In the genomic region with DNA sequence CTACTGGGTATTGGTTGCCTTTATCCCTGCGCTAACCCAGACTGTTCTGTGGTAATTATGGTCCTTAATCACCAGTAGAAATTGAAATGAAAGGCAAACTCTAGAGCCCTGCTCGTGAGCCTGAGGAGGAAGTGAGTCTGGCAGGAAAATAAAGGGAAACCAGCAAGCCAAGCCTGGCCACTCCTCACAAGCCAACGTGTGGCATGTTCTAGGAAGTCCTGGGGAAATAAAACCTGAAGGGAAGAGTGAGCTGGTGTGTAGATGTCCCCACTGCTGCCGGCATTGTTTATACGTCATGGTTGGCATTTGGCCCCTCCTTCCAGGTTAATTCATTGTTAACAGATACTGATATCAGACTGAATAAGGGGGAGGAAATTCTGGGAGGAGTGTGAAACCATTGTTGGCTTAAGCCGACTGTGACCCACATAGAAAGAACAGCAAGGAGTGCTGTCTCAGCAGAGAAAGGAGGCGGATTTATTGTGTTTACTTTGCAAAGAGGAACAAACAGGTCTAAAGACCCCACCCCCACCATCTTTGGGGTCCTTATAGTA, we compare ENCODE assay signal across 15 mouse cellular contexts.
DNase-seq lines count a peak whose midpoint lies in the region; ATAC-seq lines count a peak whose summit lies in the region.
"Had no signal": no experiment of that assay in that cellular context is flagged by ENCODE, and none has a peak within 500 bp of the region (broad histone marks: within the 10 kb centered on the region; RNA-seq: fewer than 3 reads in every experiment).

No protein-coding gene starts in this region.

- H3K9me3 ChIP-seq in heart, embryonic 11.5 days (replicated peaks; ENCODE audit: control insufficient read depth, low read length) = no peaks in the 10 kb centered on the region
- H3K9me3 ChIP-seq in midbrain, embryonic 10.5 days (replicated peaks) = no peaks in the 10 kb centered on the region
- H3K9me3 ChIP-seq in midbrain, embryonic 14.5 days (ENCODE audit: control insufficient read depth, low read length) = no peaks in the 10 kb centered on the region
- H3K9me3 ChIP-seq in forebrain, embryonic 13.5 days (replicated peaks) = no peaks in the 10 kb centered on the region
- H3K9me3 ChIP-seq: embryonic facial prominence, embryonic 12.5 days; forebrain, embryonic 12.5 days; neural tube, embryonic 12.5 days had no signal

- no peak for ATAC-seq in heart, embryonic 11.5 days (replicated peaks; ENCODE audit: insufficient number of reproducible peaks, low FRiP score, low TSS enrichment)
- no peak for ATAC-seq in midbrain, embryonic 14.5 days (ENCODE audit: low FRiP score, low TSS enrichment)
- no peak for ATAC-seq in forebrain, embryonic 13.5 days
- no peak for ATAC-seq in erythroblast, adult 5-6 weeks (replicated peaks; ENCODE audit: low FRiP score, poor library complexity, severe bottlenecking)

- H3K36me3 ChIP-seq in heart, embryonic 11.5 days (ENCODE audit: control insufficient read depth, insufficient read depth, low read length) = no peaks in the 10 kb centered on the region
- no peaks in the 10 kb centered on the region for H3K36me3 ChIP-seq in midbrain, embryonic 10.5 days
- no peaks in the 10 kb centered on the region for H3K36me3 ChIP-seq in midbrain, embryonic 14.5 days (ENCODE audit: control insufficient read depth, insufficient read depth, low read length)
- H3K36me3 ChIP-seq in forebrain, embryonic 13.5 days (ENCODE audit: poor library complexity, severe bottlenecking) = no peaks in the 10 kb centered on the region
- H3K36me3 ChIP-seq: embryonic facial prominence, embryonic 12.5 days; forebrain, embryonic 12.5 days; neural tube, embryonic 12.5 days had no signal

- H3K4me2 ChIP-seq in heart, embryonic 11.5 days = no peak overlapping the region
- no peak overlapping the region for H3K4me2 ChIP-seq in midbrain, embryonic 14.5 days (ENCODE audit: low read length)
- no peak overlapping the region for H3K4me2 ChIP-seq in forebrain, embryonic 13.5 days
- H3K4me2 ChIP-seq: embryonic facial prominence, embryonic 12.5 days; forebrain, embryonic 12.5 days; midbrain, embryonic 11.5 days; neural tube, embryonic 12.5 days had no signal

- DNase-seq in heart, adult 11 months = peak; percentile 86
- no peak for DNase-seq in midbrain, embryonic 10.5 days (ENCODE audit: low spot score)
- no peak for DNase-seq in midbrain, embryonic 14.5 days
- DNase-seq in lung, postnatal 36 days = peak; percentile 53
- no peak for DNase-seq in layer of hippocampus, adult 18-20 months (ENCODE audit: low spot score in 2 of 2)
- DNase-seq: cerebellum, adult 9-10 months; gastrocnemius, postnatal 10 days; right cerebral cortex, postnatal 25 days had no signal

- H3K27ac ChIP-seq in heart, embryonic 11.5 days (ENCODE audit: low read depth, low read length) = no peak overlapping the region
- H3K27ac ChIP-seq in midbrain, embryonic 10.5 days (replicated peaks) = peak overlapping the region; percentile 49; the same call in 1 of the 2 replicates
- H3K27ac ChIP-seq in midbrain, embryonic 14.5 days (replicated peaks; ENCODE audit: low read depth, low read length) = no peak overlapping the region
- no peak overlapping the region for H3K27ac ChIP-seq in forebrain, embryonic 13.5 days
- H3K27ac ChIP-seq: embryonic facial prominence, embryonic 12.5 days; forebrain, embryonic 12.5 days; neural tube, embryonic 12.5 days had no signal

- no peaks in the 10 kb centered on the region for H3K27me3 ChIP-seq in heart, embryonic 11.5 days (ENCODE audit: control insufficient read depth, insufficient read depth, low read length)
- no peaks in the 10 kb centered on the region for H3K27me3 ChIP-seq in midbrain, embryonic 10.5 days (ENCODE audit: low read depth, poor library complexity, severe bottlenecking)
- H3K27me3 ChIP-seq in midbrain, embryonic 14.5 days (ENCODE audit: control insufficient read depth, insufficient read depth, low read length) = no peaks in the 10 kb centered on the region
- no peaks in the 10 kb centered on the region for H3K27me3 ChIP-seq in forebrain, embryonic 13.5 days
- H3K27me3 ChIP-seq: embryonic facial prominence, embryonic 12.5 days; neural tube, embryonic 12.5 days had no signal

- H3K9ac ChIP-seq in heart, embryonic 11.5 days (ENCODE audit: low read depth, low read length) = no peak overlapping the region
- no peak overlapping the region for H3K9ac ChIP-seq in midbrain, embryonic 14.5 days (replicated peaks; ENCODE audit: low read length)
- H3K9ac ChIP-seq in forebrain, embryonic 13.5 days = no peak overlapping the region
- H3K9ac ChIP-seq: embryonic facial prominence, embryonic 12.5 days; forebrain, embryonic 12.5 days; neural tube, embryonic 12.5 days had no signal

- no peak overlapping the region for H3K4me3 ChIP-seq in heart, embryonic 11.5 days (ENCODE audit: low read depth, low read length)
- H3K4me3 ChIP-seq in midbrain, embryonic 10.5 days = no peak overlapping the region
- H3K4me3 ChIP-seq in midbrain, embryonic 14.5 days (replicated peaks; ENCODE audit: low read depth, low read length) = no peak overlapping the region
- H3K4me3 ChIP-seq in forebrain, embryonic 13.5 days = no peak overlapping the region
- H3K4me3 ChIP-seq: embryonic facial prominence, embryonic 12.5 days; forebrain, embryonic 12.5 days; neural tube, embryonic 12.5 days had no signal

- 46% methylated on average over 7 of the region's 7 CpGs for WGBS in heart, embryonic 11.5 days (ENCODE audit: insufficient replicate concordance)
- 52% methylated on average over 7 of the region's 7 CpGs for WGBS in midbrain, embryonic 10.5 days
- 42% methylated on average over 7 of the region's 7 CpGs for WGBS in midbrain, embryonic 14.5 days
- WGBS in forebrain, embryonic 13.5 days = 39% methylated on average over 7 of the region's 7 CpGs

- peaks cover 15% of the 10 kb centered on the region for H3K4me1 ChIP-seq in heart, embryonic 11.5 days (ENCODE audit: control insufficient read depth, insufficient read depth, low read length)
- peaks cover 25% of the 10 kb centered on the region for H3K4me1 ChIP-seq in midbrain, embryonic 10.5 days
- H3K4me1 ChIP-seq in midbrain, embryonic 14.5 days (ENCODE audit: control insufficient read depth, insufficient read depth, low read length) = peaks cover 7% of the 10 kb centered on the region
- H3K4me1 ChIP-seq in forebrain, embryonic 13.5 days = peaks cover 16% of the 10 kb centered on the region
- H3K4me1 ChIP-seq: embryonic facial prominence, embryonic 12.5 days had no signal

Comparison
In these comparisons a context has a peak if more than half of its experiments do, and no peak if none do; other contexts are left out.
1. DNase-seq: peak in heart, adult 11 months (single experiment) and lung, postnatal 36 days (single experiment); none in midbrain, embryonic 10.5 days (single experiment), midbrain, embryonic 14.5 days (single experiment) and layer of hippocampus, adult 18-20 months (0 of 2).